Mouse (Mus musculus): ENCODE data around the gene Gm38119.

DNA sequence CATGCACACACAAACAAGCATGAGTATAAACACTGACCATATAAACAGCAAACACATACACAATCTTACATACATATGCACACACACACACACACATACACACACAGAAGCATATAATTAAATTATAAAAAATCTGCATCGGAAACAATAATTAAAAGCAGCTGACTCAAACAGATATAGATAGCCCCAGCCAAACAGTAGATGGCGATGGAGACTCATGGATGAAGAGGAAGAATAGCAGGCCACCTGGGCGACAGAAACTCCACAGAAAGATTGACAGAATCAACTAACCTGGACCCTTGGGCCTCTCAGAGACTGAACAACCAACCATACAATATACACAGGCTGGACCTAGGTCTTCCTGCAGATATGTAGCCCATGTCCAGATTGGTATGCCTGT lies 14.3 kb upstream of the Gm38119 start:
- peak; percentile 38 for TF ChIP-seq CTCF (conservative IDR thresholded peaks at IDR 0.05; ENCODE audit: low read length)
- no peak for TF ChIP-seq NANOG (IDR thresholded peaks at IDR 0.05; ENCODE audit: borderline replicate concordance, low read length)
